Mouse (Mus musculus) MEL (cell line): ENCODE data around the gene Hsf4. TPM values are rescaled to one million over a fixed set of nuclear protein-coding genes. Genes with fewer than 3 reads are reported as not detected.

Source experiments
- DNase-seq: peaks from one replicate; pipeline ENCODE4 v3.0.0; 2011; ENCODE audit warnings: low read depth, low spot score
- H3K27ac ChIP-seq: 2 replicates; pipeline ENCODE4 v1.5.1; 2012; ENCODE audit warnings: low read depth, mild to moderate bottlenecking, control low read depth, low read length, moderate library complexity; ENCODE audit not compliant: control insufficient read depth
- H3K27me3 ChIP-seq, 2 experiments: fragments of 150-350 bp in 1 of 2; sonication (generic) in 1 of 2; 2 replicates each; pipeline ENCODE4 v1.6.1; 2012; ENCODE audit warnings: low read length in 2 of 2, mild to moderate bottlenecking in 2 of 2, improper control_type of control experiment in 1 of 2, moderate library complexity in 1 of 2; ENCODE audit not compliant: insufficient read depth in 2 of 2, control insufficient read depth in 1 of 2
- H3K36me3 ChIP-seq, 2 experiments: 2 replicates each; pipeline ENCODE4 v1.6.1; 2012 to 2014; ENCODE audit warnings: low read length in 2 of 2, improper control_type of control experiment in 1 of 2, inconsistent platforms in 1 of 2, mild to moderate bottlenecking in 1 of 2; ENCODE audit not compliant: insufficient read depth in 2 of 2, control insufficient read depth in 1 of 2
- H3K4me1 ChIP-seq, 2 experiments: fragments of 150-350 bp in 1 of 2; sonication (generic) in 1 of 2; 2 replicates each; pipeline ENCODE4 v1.6.1; 2012; ENCODE audit warnings: low read length in 2 of 2, improper control_type of control experiment in 1 of 2, mild to moderate bottlenecking in 1 of 2; ENCODE audit not compliant: insufficient read depth in 2 of 2, control insufficient read depth in 1 of 2
- H3K4me3 ChIP-seq, 2 experiments: fragments of 150-350 bp in 1 of 2; sonication (generic) in 1 of 2; 2 replicates each; pipeline ENCODE4 v1.5.1; 2012; ENCODE audit warnings: low read depth in 2 of 2, low read length in 2 of 2, mild to moderate bottlenecking in 2 of 2, moderate library complexity in 2 of 2, control low read depth in 1 of 2, improper control_type of control experiment in 1 of 2; ENCODE audit not compliant: control insufficient read depth in 1 of 2, insufficient read depth in 1 of 2
- H3K79me2 ChIP-seq: 2 replicates; pipeline ENCODE4 v1.6.1; 2012; ENCODE audit warnings: mild to moderate bottlenecking, low read length, moderate library complexity; ENCODE audit not compliant: control insufficient read depth, poor library complexity, insufficient read depth
- H3K9ac ChIP-seq: 2 replicates; pipeline ENCODE4 v1.6.1; 2012; ENCODE audit warnings: low read depth, mild to moderate bottlenecking, control low read depth, low read length, moderate library complexity; ENCODE audit not compliant: control insufficient read depth, poor library complexity, severe bottlenecking
- H3K9me3 ChIP-seq: fragments of 150-350 bp; sonication (generic); replicated peaks from 2 replicates; pipeline ENCODE4 v1.6.1; 2012; ENCODE audit warnings: mild to moderate bottlenecking, low read length, improper control_type of control experiment, moderate library complexity; ENCODE audit not compliant: insufficient read depth
- CHD2 ChIP-seq: IDR thresholded peaks from 2 replicates; pipeline ENCODE4 v1.6.1; 2011; ENCODE audit warnings: low read length, improper control_type of control experiment
- CTCF ChIP-seq, 3 experiments: IDR thresholded peaks in 2 of 3; conservative IDR thresholded peaks in 1 of 3; 2 replicates each; pipeline ENCODE4 v1.5.1; 2011 to 2012; ENCODE audit warnings: low read length in 3 of 3, low read depth in 2 of 3, mild to moderate bottlenecking in 2 of 3, improper control_type of control experiment in 1 of 3, inconsistent platforms in 1 of 3, mixed read lengths in 1 of 3, moderate library complexity in 1 of 3; ENCODE audit not compliant: control insufficient read depth in 1 of 3, insufficient read depth in 1 of 3, poor library complexity in 1 of 3, severe bottlenecking in 1 of 3
- HCFC1 ChIP-seq: IDR thresholded peaks from 2 replicates; pipeline ENCODE4 v1.6.1; 2012; ENCODE audit warnings: low read depth, mild to moderate bottlenecking, inconsistent platforms, low read length, improper control_type of control experiment, moderate library complexity
- KAT2A ChIP-seq: conservative IDR thresholded peaks from 2 replicates; pipeline ENCODE4 v1.6.1; 2012; ENCODE audit warnings: low read depth, low read length, improper control_type of control experiment, inconsistent platforms
- MYC ChIP-seq: IDR thresholded peaks from 2 replicates; pipeline ENCODE4 v1.6.1; 2011; ENCODE audit warnings: low read depth, mild to moderate bottlenecking, low read length, improper control_type of control experiment, moderate library complexity
- RAD21 ChIP-seq: IDR thresholded peaks from 2 replicates; pipeline ENCODE4 v1.6.1; 2011; ENCODE audit warnings: mild to moderate bottlenecking, low read depth, low read length, improper control_type of control experiment
- TCF12 ChIP-seq: IDR thresholded peaks from 2 replicates; pipeline ENCODE4 v1.6.1; 2014; ENCODE audit warnings: low read depth, mild to moderate bottlenecking, inconsistent platforms, low read length, improper control_type of control experiment, moderate library complexity
- ZC3H11A ChIP-seq: IDR thresholded peaks from 2 replicates; pipeline ENCODE4 v1.6.1; 2012; ENCODE audit warnings: low read depth, mild to moderate bottlenecking, inconsistent platforms, low read length, improper control_type of control experiment
- polyA plus RNA-seq, 2 experiments: library from polyadenylated mRNA; stranded (reverse) in 1 of 2; unstranded in 1 of 2; fragments of >175 nt in 1 of 2; fragments of >200 nt in 1 of 2; gene quantifications; 2 replicates each; pipeline versions ENCODE4 v1.2.1 to v1.2.4; 2012; ENCODE audit warnings: low replicate concordance in 2 of 2, low read depth in 1 of 2; ENCODE audit not compliant: insufficient read length in 2 of 2, insufficient read depth in 1 of 2, missing spikeins in 1 of 2
- total RNA-seq: library from RNA; depleted of rRNA; stranded (reverse); fragments of 300-350 nt; gene quantifications from 2 replicates; pipeline ENCODE4 v1.2.3, GENCODE M21; 2012

Gene Hsf4
- total and polyA plus RNA-seq, 3 experiments, result 1.7 to 7.1 TPM; not detected in 1

- Histone ChIP-seq H3K27me3 (no peaks in the 10 kb centered on the region), H3K9me3 (no peaks in the 10 kb centered on the region), H3K4me1 (peaks cover 2 to 30% of the 10 kb centered on the region in 2 experiments; a peak in 3 of 4 replicates), H3K9ac (no peak overlapping the region), H3K4me3 (no peak overlapping the region), H3K27ac (no peak overlapping the region), H3K79me2 (no peaks in the 10 kb centered on the region; the same call in 1 of the 2 replicates), H3K36me3 (peaks cover 0 to 26% of the 10 kb centered on the region in 2 experiments; a peak in 2 of 4 replicates)
- no peak for DNase-seq
- TF ChIP-seq MYC (no peak), RAD21 (peak; percentile 3; the same call in 1 of the 2 replicates), CTCF (IDR thresholded peaks at IDR 0.05 in 2 of 3, conservative IDR thresholded peaks at IDR 0.05 in 1 of 3; ENCODE audit: control insufficient read depth in 1 of 3, insufficient read depth in 1 of 3, low read depth in 2 of 3, low read length in 3 of 3, poor library complexity in 1 of 3, severe bottlenecking in 1 of 3) (0 out of 6 replicates have a peak, but pooled peaks of 1 of the 3 experiments have one; percentile 7), KAT2A (no peak)
Observed at GRCm38 (mm10) chr8:105257318-105258114, 12.1 kb upstream of the Hsf4 start.

DNA sequence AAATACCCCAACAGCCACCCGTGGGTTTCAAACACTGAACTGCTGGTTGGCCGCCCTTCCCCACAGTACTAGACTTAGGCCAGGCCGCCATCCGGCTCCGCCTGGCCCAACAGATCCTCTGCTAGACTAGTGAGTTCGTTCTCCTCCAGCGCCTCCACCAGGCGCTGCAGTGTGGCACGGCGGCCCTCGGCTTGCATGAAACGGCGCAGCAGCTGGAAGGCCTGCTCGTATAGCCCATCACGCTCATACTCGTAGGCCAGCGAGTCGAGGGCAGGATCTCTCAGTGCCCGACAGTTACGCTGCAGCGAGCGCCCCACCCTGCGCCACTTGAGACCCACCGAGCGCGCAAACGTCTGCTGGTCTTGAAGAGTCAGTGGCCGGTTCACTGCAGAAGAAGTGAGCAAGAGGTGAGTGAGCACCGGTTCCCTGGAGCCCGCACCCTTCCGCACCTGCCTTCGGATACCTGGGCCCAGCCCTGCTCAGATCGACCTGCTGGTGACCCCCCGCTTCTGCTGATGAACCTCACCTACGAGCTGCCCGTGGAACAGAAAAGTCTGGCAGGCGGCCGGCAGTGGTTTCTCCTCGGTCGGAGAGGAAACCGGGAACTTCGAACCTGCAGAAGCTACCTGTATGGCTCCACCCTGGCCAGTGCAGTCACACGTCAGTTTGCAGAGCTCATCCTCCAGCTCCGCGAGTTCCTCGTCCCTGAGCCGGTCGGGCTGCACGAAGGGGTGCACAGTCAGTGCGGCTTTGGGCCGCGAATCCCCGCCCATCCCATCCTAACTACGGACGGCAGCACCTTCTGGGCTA is 10.5 kb upstream of the Hsf4 start:
- Histone ChIP-seq H3K4me3 (no peak overlapping the region), H3K9ac (no peak overlapping the region), H3K4me1 (peaks cover 0 to 23% of the 10 kb centered on the region in 2 experiments; a peak in 2 of 4 replicates), H3K79me2 (peaks cover 9% of the 10 kb centered on the region), H3K27me3 (no peaks in the 10 kb centered on the region), H3K27ac (no peak overlapping the region), H3K9me3 (no peaks in the 10 kb centered on the region), H3K36me3 (peaks cover 0 to 18% of the 10 kb centered on the region in 2 experiments; a peak in 2 of 4 replicates)
- TF ChIP-seq ZC3H11A (no peak), RAD21 (no peak), CHD2 (no peak)
- DNase-seq, result no peak

DNA sequence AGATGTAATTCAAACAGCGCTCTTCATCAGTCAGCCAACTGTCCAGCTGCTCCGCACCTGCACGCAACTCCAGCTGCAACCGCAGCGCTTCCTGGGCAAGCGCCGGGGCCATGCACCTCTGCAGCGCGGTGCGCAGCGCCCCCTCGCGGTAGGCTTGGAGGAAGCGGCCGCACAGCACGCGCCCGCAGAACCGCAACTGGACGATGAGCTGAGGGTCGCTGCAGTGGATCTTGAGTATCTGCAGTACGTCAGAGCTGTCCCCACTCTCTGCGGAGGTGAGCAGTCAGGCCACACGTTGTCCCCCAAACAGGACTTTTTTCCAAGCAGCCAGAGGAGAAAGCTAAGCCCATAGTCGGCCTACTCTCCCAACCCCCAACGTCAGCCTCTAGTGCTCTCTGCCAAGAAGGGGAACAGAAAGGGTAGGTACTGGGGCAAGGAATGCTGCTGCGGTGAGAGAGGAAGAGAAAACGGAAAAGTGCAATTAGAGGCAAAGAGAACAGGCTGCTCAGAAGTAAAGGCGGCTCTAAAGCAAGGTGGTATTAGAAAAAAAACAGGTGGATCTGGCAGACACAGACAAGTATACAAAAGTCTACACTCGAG is 9.8 kb upstream of the Hsf4 start:
- Histone ChIP-seq H3K9ac (no peak overlapping the region), H3K79me2 (peaks cover 14% of the 10 kb centered on the region), H3K4me1 (peaks cover 0 to 23% of the 10 kb centered on the region in 2 experiments; a peak in 2 of 4 replicates), H3K9me3 (no peaks in the 10 kb centered on the region), H3K4me3 (no peak overlapping the region), H3K27ac (no peak overlapping the region), H3K36me3 (peaks cover 0 to 18% of the 10 kb centered on the region in 2 experiments; a peak in 2 of 4 replicates), H3K27me3 (no peaks in the 10 kb centered on the region)
- no peak for DNase-seq
- no peak for TF ChIP-seq HCFC1
- TF ChIP-seq TCF12, result no peak
- TF ChIP-seq CTCF (IDR thresholded peaks at IDR 0.05 in 2 of 3, conservative IDR thresholded peaks at IDR 0.05 in 1 of 3; ENCODE audit: control insufficient read depth in 1 of 3, insufficient read depth in 1 of 3, low read depth in 2 of 3, low read length in 3 of 3, poor library complexity in 1 of 3, severe bottlenecking in 1 of 3), result 0 out of 6 replicates have a peak, but pooled peaks of 1 of the 3 experiments have one; percentile 8
